Mouse (Mus musculus) MEL (cell line): Measurements from ENCODE around the gene Trub1.
A peak's percentile ranks its signal among the peaks of the same experiment; 100 is the strongest.

ENCODE experiments used
- CTCF ChIP-seq, 3 experiments: IDR thresholded peaks in 2 of 3; conservative IDR thresholded peaks in 1 of 3; 2 replicates each; pipeline ENCODE4 v1.5.1; 2011 to 2012; ENCODE audit warnings: low read length in 3 of 3, low read depth in 2 of 3, mild to moderate bottlenecking in 2 of 3, improper control_type of control experiment in 1 of 3, inconsistent platforms in 1 of 3, mixed read lengths in 1 of 3, moderate library complexity in 1 of 3; ENCODE audit not compliant: control insufficient read depth in 1 of 3, insufficient read depth in 1 of 3, poor library complexity in 1 of 3, severe bottlenecking in 1 of 3
- ELF1 ChIP-seq: IDR thresholded peaks from 2 replicates; pipeline ENCODE4 v1.6.1; 2014; ENCODE audit warnings: low read depth, mild to moderate bottlenecking, inconsistent platforms, low read length, improper control_type of control experiment, moderate library complexity
- POLR2A ChIP-seq, 2 experiments: IDR thresholded peaks; 2 replicates each; pipeline ENCODE4 v1.6.1; 2011 to 2012; ENCODE audit warnings: low read length in 2 of 2, mild to moderate bottlenecking in 2 of 2, control low read depth in 1 of 2, improper control_type of control experiment in 1 of 2, low read depth in 1 of 2, moderate library complexity in 1 of 2; ENCODE audit not compliant: control insufficient read depth in 1 of 2, insufficient read depth in 1 of 2, poor library complexity in 1 of 2
- POLR2AphosphoS2 ChIP-seq: IDR thresholded peaks from 2 replicates; pipeline ENCODE4 v1.6.1; 2011; ENCODE audit warnings: low read length, improper control_type of control experiment
- SIN3A ChIP-seq: IDR thresholded peaks from 2 replicates; pipeline ENCODE4 v1.6.1; 2012; ENCODE audit warnings: low read length, improper control_type of control experiment, inconsistent platforms
- TAL1 ChIP-seq: IDR thresholded peaks from 2 replicates; pipeline ENCODE4 v1.6.1; 2012; ENCODE audit warnings: mild to moderate bottlenecking, inconsistent platforms, low read length, moderate library complexity, mixed read lengths
- TCF12 ChIP-seq: IDR thresholded peaks from 2 replicates; pipeline ENCODE4 v1.6.1; 2014; ENCODE audit warnings: low read depth, mild to moderate bottlenecking, inconsistent platforms, low read length, improper control_type of control experiment, moderate library complexity
- ZC3H11A ChIP-seq: IDR thresholded peaks from 2 replicates; pipeline ENCODE4 v1.6.1; 2012; ENCODE audit warnings: low read depth, mild to moderate bottlenecking, inconsistent platforms, low read length, improper control_type of control experiment
- ZKSCAN1 ChIP-seq: IDR thresholded peaks from 2 replicates; pipeline ENCODE4 v1.6.1; 2012; ENCODE audit warnings: low read depth, mild to moderate bottlenecking, inconsistent platforms, low read length, improper control_type of control experiment, moderate library complexity

GRCm38 (mm10) chr19:57450849-57451248 is 1.9 kb upstream of the Trub1 start:
- no peak for TF ChIP-seq POLR2A (IDR thresholded peaks at IDR 0.05; ENCODE audit: control insufficient read depth in 1 of 2, insufficient read depth in 1 of 2, low read depth in 1 of 2, low read length in 2 of 2, poor library complexity in 1 of 2)
- TF ChIP-seq TAL1 = peak; percentile 22; the same call in 1 of the 2 replicates
- TF ChIP-seq CTCF (IDR thresholded peaks at IDR 0.05 in 2 of 3, conservative IDR thresholded peaks at IDR 0.05 in 1 of 3; ENCODE audit: control insufficient read depth in 1 of 3, insufficient read depth in 1 of 3, low read depth in 2 of 3, low read length in 3 of 3, poor library complexity in 1 of 3, severe bottlenecking in 1 of 3) = no peak
- no peak for TF ChIP-seq ZKSCAN1
- TF ChIP-seq TCF12 = peak; percentile 48; the same call in 1 of the 2 replicates
- no peak for TF ChIP-seq POLR2AphosphoS2
- TF ChIP-seq ZC3H11A = no peak
- TF ChIP-seq SIN3A = no peak
- TF ChIP-seq ELF1 = no peak
